Mouse (Mus musculus): Measurements from ENCODE around the gene Neb. TPM values are rescaled to one million over a fixed set of nuclear protein-coding genes. Genes with fewer than 3 reads are reported as not detected.

Gene Neb
- polyA plus RNA-seq, 1 experiment from 2014 or later, result 15.7 TPM

- Histone ChIP-seq H3K4me1 (no peaks in the 10 kb centered on the region), H3K27ac (no peak overlapping the region), H3K9me3 (no peaks in the 10 kb centered on the region), H3K9ac (no peak overlapping the region), H3K36me3 (no peaks in the 10 kb centered on the region), H3K4me3 (no peak overlapping the region), H3K4me2 (no peak overlapping the region), H3K27me3 (no peaks in the 10 kb centered on the region)
- WGBS, result 79% methylated on average over 3 of the region's 3 CpGs
- no peak for ATAC-seq (ENCODE audit: insufficient number of reproducible peaks, insufficient read depth, low FRiP score, low TSS enrichment, low read depth)
Measured at GRCm38 (mm10) chr2:52331761-52332160, 46.5 kb downstream of the Neb start.

- 84% methylated on average over 4 of the region's 4 CpGs for WGBS
- ATAC-seq (ENCODE audit: insufficient number of reproducible peaks, insufficient read depth, low FRiP score, low TSS enrichment, low read depth), result no peak
- no peak overlapping the region for H3K4me2 ChIP-seq
- H3K4me3 ChIP-seq, result no peak overlapping the region
- no peak overlapping the region for H3K27ac ChIP-seq
- no peak overlapping the region for H3K9ac ChIP-seq
- no peaks in the 10 kb centered on the region for H3K9me3 ChIP-seq
- no peaks in the 10 kb centered on the region for H3K4me1 ChIP-seq
- no peaks in the 10 kb centered on the region for H3K36me3 ChIP-seq
- no peaks in the 10 kb centered on the region for H3K27me3 ChIP-seq
Measured at GRCm38 (mm10) chr2:52327244-52327815, 50.9 kb downstream of the Neb start.

GRCm38 (mm10) chr2:52321866-52322265 is 56.4 kb downstream of the Neb start:
- Histone ChIP-seq H3K9ac (no peak overlapping the region), H3K27me3 (no peaks in the 10 kb centered on the region), H3K4me3 (no peak overlapping the region), H3K9me3 (no peaks in the 10 kb centered on the region), H3K4me2 (no peak overlapping the region), H3K27ac (no peak overlapping the region), H3K4me1 (no peaks in the 10 kb centered on the region), H3K36me3 (no peaks in the 10 kb centered on the region)
- WGBS, result 82% methylated on average over 3 of the region's 3 CpGs
- ATAC-seq (ENCODE audit: insufficient number of reproducible peaks, insufficient read depth, low FRiP score, low TSS enrichment, low read depth), result no peak

DNA sequence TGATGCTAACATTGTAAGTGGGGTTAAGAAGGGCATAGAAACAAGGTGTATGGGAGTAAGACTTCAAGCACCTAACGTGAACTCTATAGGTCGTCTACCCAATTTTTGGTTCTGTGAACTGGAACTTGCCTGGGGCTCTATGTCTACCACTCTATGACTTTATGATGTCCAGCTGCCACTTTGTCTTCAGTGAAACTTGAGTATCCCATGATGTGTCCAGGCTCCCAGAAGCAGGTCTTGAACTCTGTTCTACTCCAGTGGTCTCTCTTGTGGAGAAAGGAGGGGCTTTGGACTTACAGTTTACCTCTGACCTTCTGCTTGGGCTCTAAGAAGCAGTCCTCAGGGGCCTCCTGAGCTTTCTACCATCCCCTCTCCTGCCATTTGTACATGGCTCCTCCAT is 58.1 kb downstream of the Neb start:
- Histone ChIP-seq H3K4me3 (no peak overlapping the region), H3K27me3 (no peaks in the 10 kb centered on the region), H3K4me2 (no peak overlapping the region), H3K27ac (no peak overlapping the region), H3K9me3 (no peaks in the 10 kb centered on the region), H3K36me3 (no peaks in the 10 kb centered on the region), H3K4me1 (no peaks in the 10 kb centered on the region), H3K9ac (no peak overlapping the region)
- 78% methylated on average over 2 of the region's 2 CpGs for WGBS
- ATAC-seq (ENCODE audit: insufficient number of reproducible peaks, insufficient read depth, low FRiP score, low TSS enrichment, low read depth), result no peak

- Histone ChIP-seq H3K4me1 (no peaks in the 10 kb centered on the region), H3K4me2 (no peak overlapping the region), H3K9ac (no peak overlapping the region), H3K4me3 (no peak overlapping the region), H3K36me3 (no peaks in the 10 kb centered on the region), H3K27ac (no peak overlapping the region), H3K9me3 (no peaks in the 10 kb centered on the region), H3K27me3 (no peaks in the 10 kb centered on the region)
- 61% methylated on average over 5 of the region's 5 CpGs for WGBS
- ATAC-seq (ENCODE audit: insufficient number of reproducible peaks, insufficient read depth, low FRiP score, low TSS enrichment, low read depth), result no peak
Measured at GRCm38 (mm10) chr2:52319020-52319567, 59.2 kb downstream of the Neb start.

DNA sequence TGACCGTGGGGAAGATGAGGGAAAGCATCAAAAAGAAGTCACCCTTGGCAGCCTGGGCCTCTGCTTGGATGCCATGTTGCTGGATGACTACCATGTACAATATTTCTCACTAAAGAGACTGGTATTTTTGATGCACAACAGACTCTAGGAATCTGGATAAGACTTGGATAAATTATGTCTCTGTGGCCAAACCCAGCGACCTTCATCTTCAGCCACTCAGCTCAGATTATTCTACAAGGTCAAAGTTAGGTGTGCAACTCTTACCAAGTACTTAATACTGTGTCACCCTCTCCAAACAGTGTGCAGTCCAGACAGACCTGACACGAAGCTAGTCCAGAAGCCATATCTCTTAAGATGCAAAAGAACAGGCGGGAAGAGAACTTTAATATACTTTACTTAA is 60.8 kb downstream of the Neb start:
- no peak overlapping the region for H3K4me3 ChIP-seq
- no peaks in the 10 kb centered on the region for H3K9me3 ChIP-seq
- no peak overlapping the region for H3K4me2 ChIP-seq
- no peak overlapping the region for H3K9ac ChIP-seq
- WGBS, result 85% methylated on average over 4 of the region's 4 CpGs
- H3K27me3 ChIP-seq, result no peaks in the 10 kb centered on the region
- ATAC-seq (ENCODE audit: insufficient number of reproducible peaks, insufficient read depth, low FRiP score, low TSS enrichment, low read depth), result no peak
- no peak overlapping the region for H3K27ac ChIP-seq
- no peaks in the 10 kb centered on the region for H3K4me1 ChIP-seq
- no peaks in the 10 kb centered on the region for H3K36me3 ChIP-seq

DNA sequence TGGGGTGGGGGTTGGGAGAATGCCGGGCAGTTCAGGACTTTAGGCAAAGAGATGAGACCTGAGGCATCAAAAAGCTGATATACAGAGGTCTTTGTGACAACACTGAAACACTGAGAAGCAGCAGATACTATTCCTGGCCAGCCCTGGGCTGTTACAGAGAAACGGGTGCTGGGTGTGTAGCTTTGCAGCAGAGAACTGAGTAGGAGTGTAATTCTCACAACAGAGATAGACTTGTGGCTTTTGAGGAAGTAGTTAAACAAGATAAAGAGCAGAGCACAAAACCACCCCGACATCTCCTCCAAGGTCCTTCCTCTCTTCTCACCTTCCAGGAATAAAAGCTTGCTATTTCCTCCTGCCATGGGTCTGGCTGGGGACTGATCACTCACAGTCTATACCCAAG is 62.5 kb downstream of the Neb start:
- no peak overlapping the region for H3K9ac ChIP-seq
- no peak overlapping the region for H3K4me3 ChIP-seq
- ATAC-seq (ENCODE audit: insufficient number of reproducible peaks, insufficient read depth, low FRiP score, low TSS enrichment, low read depth), result no peak
- no peak overlapping the region for H3K4me2 ChIP-seq
- 56% methylated on average over 3 of the region's 3 CpGs for WGBS
- no peaks in the 10 kb centered on the region for H3K36me3 ChIP-seq
- H3K27ac ChIP-seq, result no peak overlapping the region
- no peaks in the 10 kb centered on the region for H3K9me3 ChIP-seq
- H3K27me3 ChIP-seq, result no peaks in the 10 kb centered on the region
- H3K4me1 ChIP-seq, result 0 out of 2 replicates have a peak, but pooled peaks cover 3% of the 10 kb centered on the region

- no peak for ATAC-seq (ENCODE audit: insufficient number of reproducible peaks, insufficient read depth, low FRiP score, low TSS enrichment, low read depth)
- H3K36me3 ChIP-seq, result no peaks in the 10 kb centered on the region
- 84% methylated on average over 7 of the region's 7 CpGs for WGBS
- H3K4me2 ChIP-seq, result no peak overlapping the region
- H3K27me3 ChIP-seq, result no peaks in the 10 kb centered on the region
- H3K4me1 ChIP-seq, result 0 out of 2 replicates have a peak, but pooled peaks cover 3% of the 10 kb centered on the region
- H3K9ac ChIP-seq, result no peak overlapping the region
- H3K27ac ChIP-seq, result no peak overlapping the region
- H3K4me3 ChIP-seq, result no peak overlapping the region
- no peaks in the 10 kb centered on the region for H3K9me3 ChIP-seq
Measured at GRCm38 (mm10) chr2:52314922-52315730, 63.1 kb downstream of the Neb start.

DNA sequence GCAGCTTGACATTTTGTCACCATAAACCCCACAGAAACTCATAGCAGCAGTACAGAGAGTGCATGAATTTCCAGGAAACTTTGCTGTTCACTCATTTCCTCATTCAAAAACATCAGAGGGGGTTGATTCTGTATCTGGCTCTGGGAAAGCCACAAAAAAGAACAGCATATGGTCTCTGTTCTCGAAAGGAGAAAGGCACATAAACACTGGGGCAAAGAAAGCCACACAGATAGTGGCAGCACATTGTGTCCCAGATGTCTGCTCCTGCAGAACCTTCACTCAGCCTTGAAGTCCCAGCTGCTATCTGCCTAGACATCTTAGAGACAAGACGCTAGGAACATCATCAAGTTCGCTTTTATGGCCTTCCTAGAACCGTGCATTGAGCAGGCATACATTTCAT is 67.5 kb downstream of the Neb start:
- Histone ChIP-seq H3K27ac (no peak overlapping the region), H3K27me3 (no peaks in the 10 kb centered on the region), H3K36me3 (no peaks in the 10 kb centered on the region), H3K9me3 (no peaks in the 10 kb centered on the region), H3K4me2 (no peak overlapping the region), H3K4me3 (no peak overlapping the region), H3K4me1 (0 out of 2 replicates have a peak, but pooled peaks cover 3% of the 10 kb centered on the region), H3K9ac (no peak overlapping the region)
- WGBS, result 73% methylated on average over 4 of the region's 4 CpGs
- no peak for ATAC-seq (ENCODE audit: insufficient number of reproducible peaks, insufficient read depth, low FRiP score, low TSS enrichment, low read depth)

DNA sequence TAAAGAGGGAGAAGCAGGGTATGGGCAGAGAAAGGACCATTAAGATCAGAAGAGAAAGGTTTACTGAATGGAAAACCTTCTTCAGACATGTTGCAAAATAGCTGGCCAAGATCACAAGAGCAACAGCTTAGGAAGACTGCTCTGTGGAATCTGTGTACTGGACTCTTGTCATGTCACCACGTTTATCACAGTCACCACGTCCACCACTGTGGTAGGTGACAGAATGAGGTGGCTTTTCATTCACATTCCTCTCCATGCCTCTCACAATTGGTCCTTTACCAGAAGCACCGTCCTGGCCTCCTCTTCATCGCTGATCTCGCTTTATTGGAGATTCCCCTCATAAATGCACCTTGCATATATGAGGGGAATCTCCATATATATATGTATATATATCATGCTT is 71.6 kb downstream of the Neb start:
- 84% methylated on average over 5 of the region's 5 CpGs for WGBS
- H3K27me3 ChIP-seq, result no peaks in the 10 kb centered on the region
- no peak overlapping the region for H3K4me3 ChIP-seq
- no peaks in the 10 kb centered on the region for H3K36me3 ChIP-seq
- H3K4me2 ChIP-seq, result no peak overlapping the region
- H3K9me3 ChIP-seq, result no peaks in the 10 kb centered on the region
- H3K27ac ChIP-seq, result no peak overlapping the region
- no peak for ATAC-seq (ENCODE audit: insufficient number of reproducible peaks, insufficient read depth, low FRiP score, low TSS enrichment, low read depth)
- H3K4me1 ChIP-seq, result 0 out of 2 replicates have a peak, but pooled peaks cover 3% of the 10 kb centered on the region
- no peak overlapping the region for H3K9ac ChIP-seq

- Histone ChIP-seq H3K27me3 (no peaks in the 10 kb centered on the region), H3K27ac (no peak overlapping the region), H3K4me3 (no peak overlapping the region), H3K4me1 (no peaks in the 10 kb centered on the region), H3K9me3 (no peaks in the 10 kb centered on the region), H3K36me3 (no peaks in the 10 kb centered on the region), H3K4me2 (no peak overlapping the region), H3K9ac (no peak overlapping the region)
- no peak for ATAC-seq (ENCODE audit: insufficient number of reproducible peaks, insufficient read depth, low FRiP score, low TSS enrichment, low read depth)
- WGBS, result 77% methylated on average over 3 of the region's 3 CpGs
Measured at GRCm38 (mm10) chr2:52304554-52304953, 73.7 kb downstream of the Neb start.

DNA sequence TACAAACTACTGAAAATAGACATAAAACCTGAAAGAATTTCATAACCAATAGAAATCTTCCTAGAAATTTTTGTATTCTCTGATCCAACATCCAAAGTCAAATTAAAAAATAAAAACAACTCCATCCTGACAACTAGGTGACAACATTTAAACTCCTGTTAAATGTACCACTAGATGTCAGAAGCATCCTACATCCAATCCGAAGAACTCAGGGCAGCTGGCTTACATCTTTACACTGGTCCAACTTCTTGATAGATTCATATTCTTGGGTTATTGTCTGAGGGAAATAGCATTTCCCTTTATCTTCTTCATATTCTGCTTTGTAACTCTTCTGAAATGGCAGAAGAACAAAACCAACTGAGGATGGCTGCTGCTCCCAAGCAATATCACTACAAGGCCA is 74.9 kb downstream of the Neb start:
- 84% methylated on average over 1 of the region's 1 CpGs for WGBS
- Histone ChIP-seq H3K27me3 (no peaks in the 10 kb centered on the region), H3K4me1 (no peaks in the 10 kb centered on the region), H3K4me2 (no peak overlapping the region), H3K4me3 (no peak overlapping the region), H3K9ac (no peak overlapping the region), H3K27ac (no peak overlapping the region), H3K36me3 (no peaks in the 10 kb centered on the region), H3K9me3 (no peaks in the 10 kb centered on the region)
- ATAC-seq (ENCODE audit: insufficient number of reproducible peaks, insufficient read depth, low FRiP score, low TSS enrichment, low read depth), result no peak
